Mouse (Mus musculus): ENCODE results near the gene Fbxw5. TPM values are rescaled to one million over a fixed set of nuclear protein-coding genes. Genes with fewer than 3 reads are reported as not detected.

Gene Fbxw5
- polyA plus RNA-seq, 1 experiment, result 59.2 TPM

DNA sequence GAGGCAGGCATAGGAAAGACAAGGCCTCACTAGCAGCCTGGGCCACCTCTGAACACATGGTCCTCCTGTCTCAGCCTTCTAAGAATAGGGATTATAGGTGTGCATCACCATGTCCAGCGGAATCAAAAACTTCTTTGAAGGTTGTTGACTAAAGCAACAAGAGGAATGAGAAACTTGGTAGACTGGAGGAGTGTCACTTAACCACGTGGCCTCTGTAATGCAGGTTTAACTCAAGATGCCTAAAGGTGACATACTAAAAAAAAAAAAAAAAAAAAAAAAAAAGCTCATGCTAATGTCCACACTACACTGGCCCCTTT lies 34.3 kb downstream of the Fbxw5 start:
- no peak overlapping the region for H3K4me3 ChIP-seq (ENCODE audit: control insufficient read depth, insufficient read depth, low read length)
- 95% methylated on average over 2 of the region's 2 CpGs for WGBS

GRCm38 (mm10) chr2:25536531-25536930 lies 36.0 kb downstream of the Fbxw5 start:
- 90% methylated on average over 8 of the region's 8 CpGs for WGBS
- Histone ChIP-seq H3K27ac (ENCODE audit: control insufficient read depth, insufficient read depth, low read length) (peak overlapping the region; percentile 24; the same call in 1 of the 2 replicates), H3K36me3 (ENCODE audit: control insufficient read depth, insufficient read depth, low read length) (peaks cover 55% of the 10 kb centered on the region), H3K4me1 (replicated peaks; ENCODE audit: control insufficient read depth, insufficient read depth, low read length) (peaks cover 8% of the 10 kb centered on the region), H3K4me3 (ENCODE audit: control insufficient read depth, insufficient read depth, low read length) (no peak overlapping the region), H3K27me3 (ENCODE audit: control insufficient read depth, insufficient read depth, low read length) (no peaks in the 10 kb centered on the region)
- no peak for DNase-seq
- TF ChIP-seq CTCF (IDR thresholded peaks at IDR 0.05; ENCODE audit: borderline replicate concordance, control insufficient read depth, extremely low read depth, insufficient read depth, low read length, poor library complexity) (no peak), POLR2A (IDR thresholded peaks at IDR 0.05; ENCODE audit: control insufficient read depth, extremely low read depth, insufficient read depth, low read length, poor library complexity) (no peak)

More for the DNA sequence above, 34.3 kb downstream of the Fbxw5 start:
- H3K27me3 ChIP-seq (ENCODE audit: control insufficient read depth, insufficient read depth, low read length), result no peaks in the 10 kb centered on the region
- peaks cover 67% of the 10 kb centered on the region for H3K36me3 ChIP-seq (ENCODE audit: control insufficient read depth, insufficient read depth, low read length)
- no peak for DNase-seq
- H3K4me1 ChIP-seq (replicated peaks; ENCODE audit: control insufficient read depth, insufficient read depth, low read length), result peaks cover 6% of the 10 kb centered on the region
- TF ChIP-seq CTCF (IDR thresholded peaks at IDR 0.05; ENCODE audit: borderline replicate concordance, control insufficient read depth, extremely low read depth, insufficient read depth, low read length, poor library complexity) (no peak), POLR2A (IDR thresholded peaks at IDR 0.05; ENCODE audit: control insufficient read depth, extremely low read depth, insufficient read depth, low read length, poor library complexity) (no peak)
- H3K27ac ChIP-seq (ENCODE audit: control insufficient read depth, insufficient read depth, low read length), result peak overlapping the region; percentile 86

- no peak overlapping the region for H3K27ac ChIP-seq (ENCODE audit: control insufficient read depth, insufficient read depth, low read length)
- H3K4me1 ChIP-seq (replicated peaks; ENCODE audit: control insufficient read depth, insufficient read depth, low read length), result peaks cover 27% of the 10 kb centered on the region
- no peak for DNase-seq
- TF ChIP-seq CTCF (IDR thresholded peaks at IDR 0.05; ENCODE audit: borderline replicate concordance, control insufficient read depth, extremely low read depth, insufficient read depth, low read length, poor library complexity) (no peak), POLR2A (IDR thresholded peaks at IDR 0.05; ENCODE audit: control insufficient read depth, extremely low read depth, insufficient read depth, low read length, poor library complexity) (no peak)
- peaks cover 33% of the 10 kb centered on the region for H3K36me3 ChIP-seq (ENCODE audit: control insufficient read depth, insufficient read depth, low read length)
- WGBS, result 91% methylated on average over 4 of the region's 4 CpGs
- H3K27me3 ChIP-seq (ENCODE audit: control insufficient read depth, insufficient read depth, low read length), result no peaks in the 10 kb centered on the region
- no peak overlapping the region for H3K4me3 ChIP-seq (ENCODE audit: control insufficient read depth, insufficient read depth, low read length)
Observed at GRCm38 (mm10) chr2:25540541-25540948, 40.0 kb downstream of the Fbxw5 start.

GRCm38 (mm10) chr2:25541644-25542367 lies 41.3 kb downstream of the Fbxw5 start:
- Histone ChIP-seq H3K4me3 (ENCODE audit: control insufficient read depth, insufficient read depth, low read length) (no peak overlapping the region), H3K4me1 (replicated peaks; ENCODE audit: control insufficient read depth, insufficient read depth, low read length) (peaks cover 33% of the 10 kb centered on the region), H3K36me3 (ENCODE audit: control insufficient read depth, insufficient read depth, low read length) (peaks cover 20% of the 10 kb centered on the region), H3K27me3 (ENCODE audit: control insufficient read depth, insufficient read depth, low read length) (no peaks in the 10 kb centered on the region), H3K27ac (ENCODE audit: control insufficient read depth, insufficient read depth, low read length) (no peak overlapping the region)
- DNase-seq, result no peak
- no peak for TF ChIP-seq CTCF (IDR thresholded peaks at IDR 0.05; ENCODE audit: borderline replicate concordance, control insufficient read depth, extremely low read depth, insufficient read depth, low read length, poor library complexity)
- TF ChIP-seq POLR2A (IDR thresholded peaks at IDR 0.05; ENCODE audit: control insufficient read depth, extremely low read depth, insufficient read depth, low read length, poor library complexity), result no peak
- WGBS, result 90% methylated on average over 10 of the region's 10 CpGs

- DNase-seq, result peak; percentile 27
- Histone ChIP-seq H3K4me3 (ENCODE audit: control insufficient read depth, insufficient read depth, low read length) (peak overlapping the region; percentile 68), H3K27ac (ENCODE audit: control insufficient read depth, insufficient read depth, low read length) (peak overlapping the region; percentile 68), H3K4me1 (replicated peaks; ENCODE audit: control insufficient read depth, insufficient read depth, low read length) (peaks cover 59% of the 10 kb centered on the region), H3K27me3 (ENCODE audit: control insufficient read depth, insufficient read depth, low read length) (no peaks in the 10 kb centered on the region), H3K36me3 (ENCODE audit: control insufficient read depth, insufficient read depth, low read length) (no peaks in the 10 kb centered on the region)
- WGBS, result 8% methylated on average over 43 of the region's 43 CpGs
- TF ChIP-seq POLR2A (IDR thresholded peaks at IDR 0.05; ENCODE audit: control insufficient read depth, extremely low read depth, insufficient read depth, low read length, poor library complexity) (no peak), CTCF (IDR thresholded peaks at IDR 0.05; ENCODE audit: borderline replicate concordance, control insufficient read depth, extremely low read depth, insufficient read depth, low read length, poor library complexity) (no peak)
Observed at GRCm38 (mm10) chr2:25545996-25546810, 45.7 kb downstream of the Fbxw5 start.

DNA sequence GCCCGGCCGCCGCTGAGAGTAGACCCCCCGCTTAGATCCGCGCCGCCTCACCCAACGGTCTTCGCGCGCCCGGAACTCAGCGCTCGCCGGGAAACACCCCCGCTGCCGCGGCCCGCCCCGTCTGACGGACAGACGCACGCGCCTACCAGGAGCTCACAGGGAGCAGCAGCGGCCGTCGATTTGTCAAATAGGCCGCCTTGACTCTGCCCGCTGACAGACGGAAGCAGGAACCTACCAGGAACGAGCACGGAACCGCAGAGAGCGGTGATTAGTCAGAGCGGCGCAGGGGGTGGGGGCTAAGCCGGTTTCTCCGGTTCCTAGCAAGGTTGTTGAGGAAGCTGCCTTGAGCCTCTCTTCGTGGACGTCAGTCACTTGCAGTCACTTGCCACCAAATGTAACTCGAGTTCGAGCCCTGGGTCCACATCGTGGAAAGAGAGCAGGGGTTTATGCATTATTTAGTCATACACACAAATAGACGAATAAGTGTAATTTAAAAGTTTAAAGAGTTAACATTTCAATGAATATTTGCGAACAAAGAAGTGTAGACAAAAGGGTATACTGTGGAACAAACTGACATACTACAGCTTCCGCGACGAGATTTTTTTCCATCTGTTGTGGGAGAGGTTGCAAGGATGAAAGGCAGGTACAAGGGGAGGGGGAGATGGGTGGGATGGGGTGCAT lies 46.4 kb downstream of the Fbxw5 start, which contains the start of gene Traf2:
Gene Traf2 (minus strand): TSS at position 130 of the 681 bp plus-strand sequence.
- Histone ChIP-seq H3K4me1 (replicated peaks; ENCODE audit: control insufficient read depth, insufficient read depth, low read length) (peaks cover 64% of the 10 kb centered on the region), H3K36me3 (ENCODE audit: control insufficient read depth, insufficient read depth, low read length) (no peaks in the 10 kb centered on the region), H3K27me3 (ENCODE audit: control insufficient read depth, insufficient read depth, low read length) (no peaks in the 10 kb centered on the region), H3K27ac (ENCODE audit: control insufficient read depth, insufficient read depth, low read length) (peak within 1 kb of the TSS; percentile 68), H3K4me3 (ENCODE audit: control insufficient read depth, insufficient read depth, low read length) (peak within 1 kb of the TSS; percentile 68)
- TF ChIP-seq CTCF (IDR thresholded peaks at IDR 0.05; ENCODE audit: borderline replicate concordance, control insufficient read depth, extremely low read depth, insufficient read depth, low read length, poor library complexity) (0 out of 2 replicates have a peak, but pooled peaks have one; percentile 63), POLR2A (IDR thresholded peaks at IDR 0.05; ENCODE audit: control insufficient read depth, extremely low read depth, insufficient read depth, low read length, poor library complexity) (peak; percentile 73)
- WGBS, result under 1% methylated on average over 48 of the region's 48 CpGs
- peak; percentile 99 for DNase-seq

All from thymus, adult 2 months (tissue).